Mouse (Mus musculus) thymus, postnatal 10 days (tissue): ENCODE results near the gene Col4a2.
A peak's percentile ranks its signal among the peaks of the same experiment; 100 is the strongest.
"Not testable (repeated sequence)": the region's sequence is repeated elsewhere in the genome, so short reads cannot be mapped to it uniquely, and the experiment has no call there.

Experiments
- DNase-seq, 2 experiments: peaks; one replicate each; pipeline ENCODE4 v3.0.0; 2021; ENCODE audit warnings: low spot score in 2 of 2

The Col4a2 gene

GRCm38 (mm10) chr8:11486142-11486541, 173.5 kb downstream of the Col4a2 start:
- DNase-seq: peak in 1 of 2 experiments; percentile 76

GRCm38 (mm10) chr8:11487229-11487628, 174.6 kb downstream of the Col4a2 start:
- DNase-seq: no peak

- DNase-seq: not testable (repeated sequence)
Measured at GRCm38 (mm10) chr8:11492340-11492739, 179.7 kb downstream of the Col4a2 start.

GRCm38 (mm10) chr8:11497017-11497990, 184.7 kb downstream of the Col4a2 start, which contains the start of gene Naxd:
Gene Naxd (plus strand): TSS chr8:11497506.
- DNase-seq: peak; percentile 77 to 82

- DNase-seq: no peak
Measured at GRCm38 (mm10) chr8:11498281-11498680, 185.7 kb downstream of the Col4a2 start.
